In the genomic region with DNA sequence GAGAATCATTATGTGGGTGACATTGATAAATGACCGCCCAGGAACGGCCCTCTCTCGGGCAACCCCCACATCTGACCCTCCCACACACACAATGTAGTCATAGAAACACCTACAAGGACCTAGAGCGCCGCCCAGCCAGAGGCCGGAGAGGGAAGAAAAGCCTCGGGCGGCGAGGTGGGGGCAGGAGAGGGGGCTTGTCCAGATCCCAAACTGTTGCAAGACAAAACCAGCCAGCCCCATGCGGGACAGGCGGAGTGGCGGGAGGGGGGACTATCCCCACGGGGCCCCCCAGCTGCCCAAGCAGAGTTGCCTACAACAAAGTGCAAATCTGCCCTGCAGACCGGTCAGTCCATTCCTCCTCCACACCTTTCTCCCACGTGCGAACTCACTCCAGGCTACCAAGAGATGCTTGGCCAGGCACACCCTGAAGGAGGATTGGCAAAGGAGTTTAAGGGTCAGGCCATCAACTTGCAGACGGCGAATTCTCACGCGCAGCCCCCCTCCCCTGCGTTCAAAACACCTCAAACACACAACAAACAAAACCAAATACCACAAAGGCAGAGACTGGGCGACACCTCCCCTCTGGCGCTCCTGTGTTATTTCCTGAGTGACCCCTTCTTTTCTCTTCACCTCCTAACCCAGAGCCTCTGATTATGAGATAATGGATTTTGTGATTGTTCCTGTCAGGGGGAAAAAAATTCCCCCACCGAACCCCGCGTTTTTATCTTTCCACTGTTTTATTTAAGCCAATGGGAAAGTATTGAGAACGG, we compare ENCODE assay signal across 8 mouse cellular contexts.
DNase-seq lines count a peak whose midpoint lies in the region; ATAC-seq lines count a peak whose summit lies in the region.

No protein-coding gene starts in this region.

- no peaks in the 10 kb centered on the region for H3K9me3 ChIP-seq in embryonic facial prominence, embryonic 13.5 days
- H3K9me3 ChIP-seq in intestine, embryonic 15.5 days: no peaks in the 10 kb centered on the region
- no peaks in the 10 kb centered on the region for H3K9me3 ChIP-seq in liver, embryonic 15.5 days (replicated peaks)

- 3% methylated on average over 27 of the region's 27 CpGs for WGBS in embryonic facial prominence, embryonic 13.5 days
- WGBS in intestine, embryonic 15.5 days: 10% methylated on average over 27 of the region's 27 CpGs
- WGBS in liver, embryonic 15.5 days (ENCODE audit: insufficient replicate concordance): 2% methylated on average over 27 of the region's 27 CpGs

- peak overlapping the region; percentile 30; the same call in 1 of the 2 replicates for H3K4me3 ChIP-seq in embryonic facial prominence, embryonic 13.5 days
- peak overlapping the region; percentile 19; the same call in 1 of the 2 replicates for H3K4me3 ChIP-seq in intestine, embryonic 15.5 days (replicated peaks)
- peak overlapping the region; percentile 30 for H3K4me3 ChIP-seq in liver, embryonic 15.5 days (replicated peaks)

- H3K36me3 ChIP-seq in embryonic facial prominence, embryonic 13.5 days: no peaks in the 10 kb centered on the region
- no peaks in the 10 kb centered on the region for H3K36me3 ChIP-seq in intestine, embryonic 15.5 days
- H3K36me3 ChIP-seq in liver, embryonic 15.5 days (replicated peaks): no peaks in the 10 kb centered on the region

- peak overlapping the region; percentile 53 for H3K4me2 ChIP-seq in embryonic facial prominence, embryonic 13.5 days
- peak overlapping the region; percentile 50 for H3K4me2 ChIP-seq in intestine, embryonic 15.5 days (replicated peaks)
- peak overlapping the region; percentile 58 for H3K4me2 ChIP-seq in liver, embryonic 15.5 days

- peaks cover 23% of the 10 kb centered on the region for H3K4me1 ChIP-seq in embryonic facial prominence, embryonic 13.5 days
- H3K4me1 ChIP-seq in intestine, embryonic 15.5 days (replicated peaks): peaks cover 23% of the 10 kb centered on the region
- no peaks in the 10 kb centered on the region for H3K4me1 ChIP-seq in liver, embryonic 15.5 days (replicated peaks)

- peak; percentile 17 for DNase-seq in right cerebral cortex, postnatal 14 days
- DNase-seq in right cerebral cortex, postnatal 25 days: no peak
- DNase-seq in yolk sac, embryonic 10.5 days (ENCODE audit: low spot score): peak; percentile 76
- no peak for DNase-seq in left cerebral cortex, adult 8-10 months (ENCODE audit: low spot score in 2 of 2)
- DNase-seq in gastrocnemius, postnatal 4 days (ENCODE audit: low spot score in 2 of 2): no peak

- ATAC-seq in embryonic facial prominence, embryonic 13.5 days (ENCODE audit: insufficient number of reproducible peaks, insufficient read depth, low FRiP score, low TSS enrichment, low read depth): peak; percentile 33; the same call in 1 of the 2 replicates
- peak; percentile 39 for ATAC-seq in intestine, embryonic 15.5 days
- 0 out of 2 replicates have a peak, but pooled peaks have one; percentile 15 for ATAC-seq in liver, embryonic 15.5 days (ENCODE audit: insufficient read depth)

- 0 out of 2 replicates have a peak overlapping the region, but pooled peaks have one; percentile 36 for H3K9ac ChIP-seq in embryonic facial prominence, embryonic 13.5 days
- H3K9ac ChIP-seq in intestine, embryonic 15.5 days: no peak overlapping the region
- H3K9ac ChIP-seq in liver, embryonic 15.5 days: no peak overlapping the region

- peaks cover 67% of the 10 kb centered on the region for H3K27me3 ChIP-seq in embryonic facial prominence, embryonic 13.5 days
- H3K27me3 ChIP-seq in intestine, embryonic 15.5 days (replicated peaks): peaks cover 10% of the 10 kb centered on the region
- H3K27me3 ChIP-seq in liver, embryonic 15.5 days: peaks cover 76% of the 10 kb centered on the region

- H3K27ac ChIP-seq in embryonic facial prominence, embryonic 13.5 days: peak overlapping the region; percentile 24; the same call in 1 of the 2 replicates
- 0 out of 2 replicates have a peak overlapping the region, but pooled peaks have one; percentile 23 for H3K27ac ChIP-seq in intestine, embryonic 15.5 days
- H3K27ac ChIP-seq in liver, embryonic 15.5 days (replicated peaks): no peak overlapping the region

Comparison
In these comparisons a context has a peak if more than half of its experiments do, and no peak if none do; other contexts are left out.
1. DNase-seq: peak in right cerebral cortex, postnatal 14 days (single experiment) and yolk sac, embryonic 10.5 days (single experiment); none in right cerebral cortex, postnatal 25 days (single experiment), left cerebral cortex, adult 8-10 months (0 of 2) and gastrocnemius, postnatal 4 days (0 of 2).
2. Peak in every context shown above with its lines, with median percentiles within 50 percentile points of each other: ATAC-seq, H3K4me2 ChIP-seq and H3K4me3 ChIP-seq.